Mouse (Mus musculus): ENCODE results near the gene Tex21. TPM values are rescaled to one million over a fixed set of nuclear protein-coding genes. Genes with fewer than 3 reads are reported as not detected.
A peak's percentile ranks its signal among the peaks of the same experiment; 100 is the strongest.

Tex21 gene
- polyA plus RNA-seq, 1 experiment: not detected

- Histone ChIP-seq H3K4me3 (replicated peaks; ENCODE audit: insufficient read depth, low read depth, low read length) (no peak overlapping the region), H3K4me1 (ENCODE audit: control insufficient read depth, insufficient read depth, low read length) (peaks cover 8% of the 10 kb centered on the region), H3K27me3 (ENCODE audit: control insufficient read depth, insufficient read depth, low read length) (no peaks in the 10 kb centered on the region), H3K27ac (ENCODE audit: insufficient read depth, low read length) (no peak overlapping the region)
- WGBS: 28% methylated on average over 4 of the region's 4 CpGs
- TF ChIP-seq CTCF (IDR thresholded peaks at IDR 0.05; ENCODE audit: borderline replicate concordance, insufficient read depth, low read depth, low read length) (no peak), POLR2A (IDR thresholded peaks at IDR 0.05; ENCODE audit: borderline replicate concordance, insufficient read depth, low read length) (no peak)
- DNase-seq: peak in 1 of 2 experiments; percentile 22
These were observed 35.6 kb upstream of the Tex21 start for GRCm38 (mm10) chr12:76282132-76282531.

- TF ChIP-seq CTCF (IDR thresholded peaks at IDR 0.05; ENCODE audit: borderline replicate concordance, insufficient read depth, low read depth, low read length): no peak
- no peak for TF ChIP-seq POLR2A (IDR thresholded peaks at IDR 0.05; ENCODE audit: borderline replicate concordance, insufficient read depth, low read length)
- Histone ChIP-seq H3K27me3 (ENCODE audit: control insufficient read depth, insufficient read depth, low read length) (no peaks in the 10 kb centered on the region), H3K4me1 (ENCODE audit: control insufficient read depth, insufficient read depth, low read length) (peaks cover 8% of the 10 kb centered on the region), H3K27ac (ENCODE audit: insufficient read depth, low read length) (no peak overlapping the region), H3K4me3 (replicated peaks; ENCODE audit: insufficient read depth, low read depth, low read length) (no peak overlapping the region)
- WGBS: 86% methylated on average over 2 of the region's 2 CpGs
- no peak for DNase-seq
These were observed 34.6 kb upstream of the Tex21 start for GRCm38 (mm10) chr12:76281111-76281660.

DNA sequence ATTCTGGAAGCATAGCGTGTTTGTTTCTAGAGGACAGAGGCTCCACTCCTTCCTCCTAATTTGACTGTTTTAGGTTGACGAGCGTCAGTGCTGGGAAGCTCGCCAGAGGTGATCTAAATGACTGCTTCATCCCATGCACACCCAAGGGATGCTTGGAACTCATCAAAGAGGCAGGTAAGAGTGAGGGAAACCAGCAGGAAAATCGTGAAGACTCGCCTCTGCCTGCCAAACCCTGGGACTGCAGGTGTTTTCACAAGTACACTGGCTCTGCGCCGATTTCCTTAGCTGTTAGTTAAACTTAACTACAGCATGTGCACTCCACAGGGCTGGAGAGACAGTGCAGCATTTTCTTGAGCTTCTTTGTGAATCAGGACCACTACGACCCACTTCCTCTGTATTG lies 34.0 kb upstream of the Tex21 start:
- Histone ChIP-seq H3K4me3 (replicated peaks; ENCODE audit: insufficient read depth, low read depth, low read length) (no peak overlapping the region), H3K27ac (ENCODE audit: insufficient read depth, low read length) (no peak overlapping the region), H3K27me3 (ENCODE audit: control insufficient read depth, insufficient read depth, low read length) (no peaks in the 10 kb centered on the region), H3K4me1 (ENCODE audit: control insufficient read depth, insufficient read depth, low read length) (peaks cover 8% of the 10 kb centered on the region)
- 54% methylated on average over 9 of the region's 9 CpGs for WGBS
- TF ChIP-seq POLR2A (IDR thresholded peaks at IDR 0.05; ENCODE audit: borderline replicate concordance, insufficient read depth, low read length): no peak
- TF ChIP-seq CTCF (IDR thresholded peaks at IDR 0.05; ENCODE audit: borderline replicate concordance, insufficient read depth, low read depth, low read length): no peak
- DNase-seq: peak in 1 of 2 experiments; percentile 27

GRCm38 (mm10) chr12:76278209-76278608 lies 31.7 kb upstream of the Tex21 start:
- H3K4me1 ChIP-seq (ENCODE audit: control insufficient read depth, insufficient read depth, low read length): peaks cover 7% of the 10 kb centered on the region
- DNase-seq: no peak
- no peaks in the 10 kb centered on the region for H3K27me3 ChIP-seq (ENCODE audit: control insufficient read depth, insufficient read depth, low read length)
- H3K4me3 ChIP-seq (replicated peaks; ENCODE audit: insufficient read depth, low read depth, low read length): no peak overlapping the region
- TF ChIP-seq POLR2A (IDR thresholded peaks at IDR 0.05; ENCODE audit: borderline replicate concordance, insufficient read depth, low read length): no peak
- TF ChIP-seq CTCF (IDR thresholded peaks at IDR 0.05; ENCODE audit: borderline replicate concordance, insufficient read depth, low read depth, low read length): no peak
- WGBS: 69% methylated on average over 6 of the region's 6 CpGs
- no peak overlapping the region for H3K27ac ChIP-seq (ENCODE audit: insufficient read depth, low read length)

DNA sequence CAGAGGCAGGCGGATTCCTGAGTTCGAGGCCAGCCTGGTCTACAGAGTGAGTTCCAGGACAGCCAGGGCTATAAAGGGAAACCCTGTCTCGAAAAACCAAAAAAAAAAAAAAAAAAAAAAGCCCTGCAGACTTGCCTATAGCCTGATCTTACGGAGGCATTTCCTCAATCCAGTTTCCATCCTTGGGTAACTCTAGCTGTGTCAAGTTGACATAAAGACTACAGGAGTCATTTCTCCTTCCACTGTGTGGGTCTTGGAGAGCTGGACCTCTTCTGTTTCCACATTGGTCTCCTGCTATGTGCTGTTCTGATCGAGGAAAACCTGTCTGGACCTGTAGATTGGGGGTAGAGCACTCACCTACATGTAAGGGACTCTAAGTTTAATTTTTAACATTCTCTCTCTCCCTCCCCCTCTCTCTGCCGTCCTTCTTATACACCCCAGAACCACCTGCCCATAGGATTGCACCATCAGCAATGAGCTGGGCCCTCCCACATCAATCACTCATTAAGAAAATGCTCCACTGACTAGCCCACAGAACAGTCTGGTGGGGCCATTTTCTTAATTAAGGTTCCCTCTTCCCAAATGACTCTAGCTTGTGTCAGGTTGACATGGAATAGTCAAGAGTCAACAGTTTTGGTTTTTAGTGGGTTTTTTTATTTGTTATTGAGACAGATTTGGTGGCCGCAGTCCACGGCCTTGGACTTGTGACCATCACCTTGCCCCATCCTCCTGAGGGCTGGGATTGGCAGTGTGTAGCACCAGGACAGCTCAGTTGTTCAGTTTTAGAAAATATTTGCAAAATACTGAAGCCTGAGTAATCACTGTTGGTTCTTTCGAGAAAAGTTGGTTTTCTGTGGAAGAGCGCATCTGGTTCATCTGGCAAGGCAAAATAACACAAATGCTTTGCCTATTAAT lies 26.3 kb upstream of the Tex21 start:
- no peak for TF ChIP-seq POLR2A (IDR thresholded peaks at IDR 0.05; ENCODE audit: borderline replicate concordance, insufficient read depth, low read length)
- no peak for TF ChIP-seq CTCF (IDR thresholded peaks at IDR 0.05; ENCODE audit: borderline replicate concordance, insufficient read depth, low read depth, low read length)
- Histone ChIP-seq H3K4me1 (ENCODE audit: control insufficient read depth, insufficient read depth, low read length) (peaks cover 11% of the 10 kb centered on the region), H3K27me3 (ENCODE audit: control insufficient read depth, insufficient read depth, low read length) (no peaks in the 10 kb centered on the region), H3K4me3 (replicated peaks; ENCODE audit: insufficient read depth, low read depth, low read length) (no peak overlapping the region), H3K27ac (ENCODE audit: insufficient read depth, low read length) (no peak overlapping the region)
- DNase-seq: no peak
- 86% methylated on average over 10 of the region's 10 CpGs for WGBS

DNA sequence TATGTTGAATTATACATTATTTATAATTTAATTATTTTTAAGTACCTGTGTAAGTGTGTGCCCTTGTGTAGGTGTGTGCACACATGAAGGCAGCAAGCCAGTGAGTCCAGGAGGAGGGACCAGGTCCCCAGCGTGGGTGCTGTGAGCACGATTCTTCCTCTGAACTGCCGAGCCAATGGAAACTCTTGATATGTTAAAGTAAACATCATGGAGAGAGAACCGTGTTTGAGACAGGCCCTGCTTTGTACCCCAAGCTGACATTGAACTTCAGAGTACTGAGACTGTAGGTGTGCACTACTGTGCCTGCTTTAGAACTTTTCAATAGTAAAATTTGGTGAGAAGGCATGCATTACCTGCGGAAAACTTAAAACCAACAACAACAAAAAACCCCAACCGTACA lies 25.0 kb upstream of the Tex21 start:
- Histone ChIP-seq H3K27me3 (ENCODE audit: control insufficient read depth, insufficient read depth, low read length) (no peaks in the 10 kb centered on the region), H3K4me1 (ENCODE audit: control insufficient read depth, insufficient read depth, low read length) (peaks cover 11% of the 10 kb centered on the region), H3K27ac (ENCODE audit: insufficient read depth, low read length) (no peak overlapping the region), H3K4me3 (replicated peaks; ENCODE audit: insufficient read depth, low read depth, low read length) (no peak overlapping the region)
- TF ChIP-seq POLR2A (IDR thresholded peaks at IDR 0.05; ENCODE audit: borderline replicate concordance, insufficient read depth, low read length) (no peak), CTCF (IDR thresholded peaks at IDR 0.05; ENCODE audit: borderline replicate concordance, insufficient read depth, low read depth, low read length) (no peak)
- DNase-seq: no peak
- 90% methylated on average over 6 of the region's 6 CpGs for WGBS

GRCm38 (mm10) chr12:76269196-76269595 lies 22.6 kb upstream of the Tex21 start:
- Histone ChIP-seq H3K4me1 (ENCODE audit: control insufficient read depth, insufficient read depth, low read length) (peaks cover 14% of the 10 kb centered on the region), H3K4me3 (replicated peaks; ENCODE audit: insufficient read depth, low read depth, low read length) (no peak overlapping the region), H3K27ac (ENCODE audit: insufficient read depth, low read length) (peak overlapping the region; percentile 93; the same call in 1 of the 2 replicates), H3K27me3 (ENCODE audit: control insufficient read depth, insufficient read depth, low read length) (no peaks in the 10 kb centered on the region)
- no peak for TF ChIP-seq CTCF (IDR thresholded peaks at IDR 0.05; ENCODE audit: borderline replicate concordance, insufficient read depth, low read depth, low read length)
- no peak for TF ChIP-seq POLR2A (IDR thresholded peaks at IDR 0.05; ENCODE audit: borderline replicate concordance, insufficient read depth, low read length)
- DNase-seq: no peak
- 72% methylated on average over 7 of the region's 7 CpGs for WGBS

DNA sequence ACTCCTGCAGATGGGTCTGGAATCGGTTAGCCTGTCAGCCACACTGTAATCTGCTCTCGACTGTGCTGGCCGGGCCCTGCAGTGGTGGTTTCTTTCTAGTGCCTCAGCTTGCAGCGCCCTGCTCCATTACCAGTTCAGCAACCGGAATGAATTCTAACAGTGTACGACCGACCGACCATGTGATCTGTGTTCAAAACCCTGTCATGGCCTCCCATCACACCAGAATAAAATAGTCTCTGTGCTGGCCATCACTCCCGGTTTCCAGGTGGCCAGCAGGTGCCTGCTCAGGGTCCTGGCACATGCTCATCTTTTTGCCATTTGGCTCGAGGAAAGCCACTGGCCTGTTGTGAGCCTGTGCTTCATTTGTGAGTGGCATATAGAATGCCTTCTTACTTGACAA lies 22.1 kb upstream of the Tex21 start:
- Histone ChIP-seq H3K27ac (ENCODE audit: insufficient read depth, low read length) (peak overlapping the region; percentile 93), H3K27me3 (ENCODE audit: control insufficient read depth, insufficient read depth, low read length) (no peaks in the 10 kb centered on the region), H3K4me1 (ENCODE audit: control insufficient read depth, insufficient read depth, low read length) (peaks cover 18% of the 10 kb centered on the region), H3K4me3 (replicated peaks; ENCODE audit: insufficient read depth, low read depth, low read length) (no peak overlapping the region)
- no peak for TF ChIP-seq POLR2A (IDR thresholded peaks at IDR 0.05; ENCODE audit: borderline replicate concordance, insufficient read depth, low read length)
- DNase-seq: peak; percentile 62 to 79
- 12% methylated on average over 10 of the region's 10 CpGs for WGBS
